Mouse (Mus musculus) left cerebral cortex, adult 6 months (tissue): ENCODE data around the gene Fibin. TPM values are rescaled to one million over a fixed set of nuclear protein-coding genes. Genes with fewer than 3 reads are reported as not detected.

ENCODE experiments used
- long read RNA-seq, 2 experiments: library from polyadenylated mRNA; unstranded; transcript quantifications; one replicate each; pipeline ENCODE4 v2.0.0; 2019 to 2020
- polyA plus RNA-seq: library from polyadenylated mRNA; unstranded; fragments of <200 nt; fragmentation: Nextera tagmentation; gene quantifications from 2 replicates; pipeline ENCODE4 v1.2.3, GENCODE M21; 2021

Gene Fibin
- 1.6 and 1.9 TPM in 2 replicates for polyA plus RNA-seq
- long read RNA-seq, experiment 1, transcript Fibin-201 (1 exons, 2,267 nt): major isoform, 16 of 16 reads
- long read RNA-seq, experiment 1, partial matches to known transcripts: 0 of 16 reads
- long read RNA-seq, experiment 1, other reads (novel, unspliced or antisense): 0 of 16 reads
- long read RNA-seq, experiment 2, partial matches to known transcripts: 0 of 2 reads
- long read RNA-seq, experiment 2, other reads (novel, unspliced or antisense): 0 of 2 reads

DNA sequence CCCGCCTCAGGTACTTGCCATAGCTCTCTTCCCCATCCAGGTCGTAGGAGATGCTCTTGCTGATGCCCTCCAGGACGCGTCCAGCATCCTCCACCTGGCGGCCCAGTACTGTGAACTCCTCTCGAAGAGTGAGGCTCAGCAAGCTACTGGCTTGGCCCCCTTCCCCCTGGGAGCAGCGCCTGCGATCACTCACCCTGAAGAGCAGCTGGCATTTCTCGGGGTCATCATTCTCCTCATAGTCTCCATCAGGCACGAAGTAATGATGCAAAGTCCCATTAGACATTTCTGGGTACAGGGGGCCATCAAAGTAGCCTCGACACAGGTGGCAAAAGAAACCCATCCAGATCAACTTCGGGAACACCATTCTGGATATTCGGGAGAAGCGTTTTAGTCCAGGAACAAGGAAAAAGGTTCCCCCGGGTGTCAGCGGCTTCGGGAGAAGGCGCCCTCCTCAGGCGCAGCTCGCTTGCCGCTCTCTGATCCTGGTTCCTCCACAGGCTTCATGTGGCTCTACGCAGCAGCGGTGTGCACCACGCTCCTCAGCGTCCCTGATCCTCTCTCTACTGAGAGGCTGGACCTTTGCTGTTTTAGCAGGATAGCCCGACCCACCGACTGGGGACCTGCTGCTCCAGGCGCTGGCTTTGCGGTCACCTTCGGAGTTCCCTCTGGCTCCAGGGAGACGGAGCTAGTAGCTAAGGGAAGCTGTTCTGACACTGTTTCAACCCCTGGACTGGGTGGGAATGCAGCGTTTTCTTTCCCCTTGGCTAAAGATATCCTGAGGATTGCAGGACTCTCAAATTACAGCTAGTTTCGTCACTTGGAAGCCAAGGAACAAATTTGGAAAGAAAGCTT lies at the start of gene Fibin:
Fibin (minus strand) TSS at position 752 of the 852 bp plus-strand sequence.

DNA sequence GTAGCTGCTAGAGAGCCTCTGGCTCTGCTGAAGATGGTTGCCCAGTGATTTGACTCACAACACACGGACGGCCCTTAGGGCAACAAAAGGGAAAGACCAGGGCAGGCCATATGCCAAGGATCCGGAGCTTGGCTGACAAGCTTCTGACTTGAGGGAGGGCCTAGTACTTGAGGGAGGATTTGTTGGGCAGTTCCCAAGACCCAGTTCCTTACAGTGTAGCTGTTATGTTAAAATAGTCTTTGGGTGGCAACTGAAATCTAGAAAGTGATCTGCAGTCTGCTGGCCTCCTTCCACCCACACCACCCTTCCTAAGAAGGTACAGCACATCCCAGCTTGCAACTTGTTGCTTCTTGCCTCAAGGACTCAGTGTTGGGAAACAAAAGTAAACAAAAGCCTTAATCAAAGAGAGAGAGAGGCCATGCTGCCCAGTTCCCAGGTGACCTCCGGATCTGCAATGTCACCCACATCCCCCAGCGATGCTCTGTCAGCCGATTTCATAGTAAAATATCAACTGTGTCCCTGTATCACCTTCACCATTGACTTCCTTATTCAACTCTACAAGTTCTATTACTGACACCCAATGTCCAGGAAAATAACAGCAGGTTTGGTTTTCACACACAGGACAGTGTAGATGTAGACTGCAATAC lies 48.4 kb downstream of the Fibin start, which contains the start of gene Bbox1:
Bbox1 (minus strand) TSS at position 52 of the 647 bp plus-strand sequence.

Other genes with a start within 250 kb of the Fibin start
- gene Bbox1, start 48.6 kb downstream of the Fibin start, polyA plus RNA-seq: 1.3 and 2.0 TPM in 2 replicates
- gene Slc5a12, start 234.1 kb upstream of the Fibin start, polyA plus RNA-seq: 0.03 TPM in 1 of 2 replicates, not detected in the other